Mouse (Mus musculus) kidney, embryonic 14.5 days (tissue): ENCODE data around the gene Pgap3. TPM values are rescaled to one million over a fixed set of nuclear protein-coding genes. Genes with fewer than 3 reads are reported as not detected.

Experiments used
- ATAC-seq: fragments of 200-750 bp; cut with Nextera tagmentation; 2 replicates; pipeline ENCODE4 v1.8.0; 2017; ENCODE audit warnings: moderate number of reproducible peaks, mild to moderate bottlenecking, moderate TSS enrichment, moderate library complexity; ENCODE audit not compliant: low FRiP score, low TSS enrichment
- H3K27ac ChIP-seq: fragments of 300-500 bp; sonication (generic); 2 replicates; pipeline ENCODE4 v1.5.1; 2014; ENCODE audit warnings: low read depth, mild to moderate bottlenecking, low read length, moderate library complexity, mixed read lengths
- H3K27me3 ChIP-seq: fragments of 300-500 bp; sonication (generic); 2 replicates; pipeline ENCODE4 v1.6.1; 2014; ENCODE audit warnings: mild to moderate bottlenecking, low read length; ENCODE audit not compliant: control insufficient read depth, insufficient read depth
- H3K36me3 ChIP-seq: fragments of 300-500 bp; sonication (generic); 2 replicates; pipeline ENCODE4 v1.6.1; 2014; ENCODE audit warnings: low read length, mixed read lengths; ENCODE audit not compliant: control insufficient read depth, insufficient read depth
- H3K4me1 ChIP-seq: fragments of 300-500 bp; sonication (generic); 2 replicates; pipeline ENCODE4 v1.6.1; 2014; ENCODE audit warnings: low read length, mixed read lengths; ENCODE audit not compliant: control insufficient read depth, insufficient read depth
- H3K4me2 ChIP-seq: fragments of 300-500 bp; sonication (generic); replicated peaks from 2 replicates; pipeline ENCODE4 v1.6.1; 2014; ENCODE audit warnings: low read depth, mild to moderate bottlenecking, low read length
- H3K4me3 ChIP-seq: fragments of 300-500 bp; sonication (generic); 2 replicates; pipeline ENCODE4 v1.5.1; 2014; ENCODE audit warnings: mild to moderate bottlenecking, low read length
- H3K9ac ChIP-seq: fragments of 300-500 bp; sonication (generic); 2 replicates; pipeline ENCODE4 v1.6.1; 2014; ENCODE audit warnings: low read depth, mild to moderate bottlenecking, low read length, moderate library complexity
- H3K9me3 ChIP-seq: fragments of 300-500 bp; sonication (generic); 2 replicates; pipeline ENCODE4 v1.6.1; 2016; ENCODE audit warnings: low read length; ENCODE audit not compliant: control insufficient read depth
- WGBS: fragments of 180-500 bp; shearing (Covaris S2); extraction: QIAGEN DNeasy Blood & Tissue Kit; methylation state at CpG from one replicate; pipeline ENCODE4 v1.1.7; 2014; 5-methylcytosine and 5-hydroxymethylcytosine counted together
- polyA plus RNA-seq: library from polyadenylated mRNA; unstranded; fragments of >200 nt; fragmentation: Nextera tagmentation; extraction: Ambion mirVana; gene quantifications from 2 replicates; pipeline ENCODE4 v1.2.1, GENCODE M21; 2014

Pgap3 gene
- polyA plus RNA-seq, 1 experiment from 2014 or later: 14.8 TPM

DNA sequence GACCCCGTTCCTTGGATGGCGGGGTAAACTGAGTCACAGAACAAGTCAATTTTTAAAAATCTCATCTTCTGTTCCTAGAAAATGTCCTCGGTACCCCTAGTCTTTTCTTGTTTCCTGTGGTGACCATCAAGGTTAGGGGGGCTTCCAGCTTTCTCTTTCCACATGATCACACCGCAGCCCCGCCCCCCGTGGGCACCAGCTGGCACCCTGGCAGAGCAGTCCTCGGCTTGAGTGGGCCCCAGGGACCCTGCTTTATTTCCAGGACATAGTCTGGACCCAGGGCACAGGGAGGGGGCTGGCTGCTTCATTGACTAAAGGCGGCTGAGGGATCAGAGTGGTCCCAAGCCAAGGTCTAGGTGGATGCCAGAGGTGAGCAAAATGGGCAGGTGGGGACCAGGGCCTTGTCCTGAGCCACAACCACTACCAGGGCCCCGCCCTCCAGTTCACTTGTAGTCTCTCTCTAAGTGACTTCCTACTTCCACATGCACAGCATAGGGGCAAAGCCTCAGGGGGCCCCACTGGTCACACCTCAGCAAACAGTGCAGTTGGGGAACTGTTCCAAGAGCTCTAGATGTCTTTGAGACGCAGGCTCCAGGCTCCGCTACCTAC, 60.5 kb downstream of the Pgap3 start:
- H3K36me3 ChIP-seq: no peaks in the 10 kb centered on the region
- peaks cover 22% of the 10 kb centered on the region; the same call in 1 of the 2 replicates for H3K4me1 ChIP-seq
- no peak; the same call in 1 of the 2 replicates for ATAC-seq
- H3K27ac ChIP-seq: no peak overlapping the region
- H3K27me3 ChIP-seq: peaks cover 78% of the 10 kb centered on the region
- peak overlapping the region; percentile 98; the same call in 1 of the 2 replicates for H3K4me2 ChIP-seq
- H3K9ac ChIP-seq: no peak overlapping the region
- H3K4me3 ChIP-seq: peak overlapping the region; percentile 55; the same call in 1 of the 2 replicates
- 6% methylated on average over 11 of the region's 11 CpGs for WGBS
- H3K9me3 ChIP-seq: no peaks in the 10 kb centered on the region

DNA sequence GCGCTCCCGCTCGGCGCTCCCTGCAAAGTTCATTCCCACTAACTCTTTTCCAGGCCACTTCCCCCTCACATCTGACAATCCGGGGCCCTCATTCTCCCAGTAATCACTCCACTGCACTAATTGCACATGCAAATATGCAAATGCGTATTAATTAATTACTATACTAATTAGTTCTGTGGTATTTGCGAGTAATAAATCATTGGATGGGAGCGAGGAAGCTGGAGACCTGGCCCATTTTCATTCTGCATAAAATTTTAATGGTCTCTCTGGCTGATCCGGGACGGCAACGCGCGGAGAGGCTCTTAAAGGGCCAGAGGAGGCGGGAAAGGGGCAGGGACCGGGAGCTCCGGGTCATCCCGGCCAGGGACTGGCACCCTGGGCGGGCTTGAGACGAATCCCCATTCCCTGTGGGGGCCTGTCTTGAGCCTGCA, 61.2 kb downstream of the Pgap3 start:
- Histone ChIP-seq H3K27me3 (peaks cover 85% of the 10 kb centered on the region), H3K36me3 (no peaks in the 10 kb centered on the region), H3K4me3 (peak overlapping the region; percentile 55), H3K4me1 (peaks cover 29% of the 10 kb centered on the region), H3K27ac (no peak overlapping the region), H3K9me3 (no peaks in the 10 kb centered on the region), H3K9ac (peak overlapping the region; percentile 52; the same call in 1 of the 2 replicates), H3K4me2 (peak overlapping the region; percentile 98)
- no peak for ATAC-seq
- WGBS: 1% methylated on average over 19 of the region's 19 CpGs

Other genes with a start within 250 kb of the Pgap3 start
- gene Med1, start 207.2 kb downstream of the Pgap3 start, polyA plus RNA-seq: 62.5 and 76.6 TPM in 2 replicates
- 16.1 and 18.3 TPM in 2 replicates for gene Cdk12, start 197.4 kb downstream of the Pgap3 start, polyA plus RNA-seq
- not detected in 2 replicates for gene Neurod2, start 70.8 kb downstream of the Pgap3 start, polyA plus RNA-seq
- 0.87 and 1.7 TPM in 2 replicates for gene Ppp1r1b, start 52.1 kb downstream of the Pgap3 start, polyA plus RNA-seq
- 34.9 and 42.0 TPM in 2 replicates for gene Stard3, start 42.1 kb downstream of the Pgap3 start, polyA plus RNA-seq
- 1.3 and 2.3 TPM in 2 replicates for gene Tcap, start 16.7 kb downstream of the Pgap3 start, polyA plus RNA-seq
- gene Pnmt, start 14.0 kb downstream of the Pgap3 start, polyA plus RNA-seq: 0.84 and 2.2 TPM in 2 replicates
- gene Erbb2, start 12.0 kb upstream of the Pgap3 start, polyA plus RNA-seq: 35.5 and 54.1 TPM in 2 replicates
- 83.8 and 101 TPM in 2 replicates for gene Mien1, start 38.5 kb upstream of the Pgap3 start, polyA plus RNA-seq
- 52.3 and 66.8 TPM in 2 replicates for gene Grb7, start 45.9 kb upstream of the Pgap3 start, polyA plus RNA-seq
- 0.26 and 0.73 TPM in 2 replicates for gene Ikzf3, start 145.5 kb upstream of the Pgap3 start, polyA plus RNA-seq
- gene Zpbp2, start 150.6 kb upstream of the Pgap3 start, polyA plus RNA-seq: 0.30 and 0.61 TPM in 2 replicates
- gene Ormdl3, start 186.9 kb upstream of the Pgap3 start, polyA plus RNA-seq: 7.1 and 26.6 TPM in 2 replicates
- not detected in 2 replicates for gene Lrrc3c, start 197.8 kb upstream of the Pgap3 start, polyA plus RNA-seq
- 0.60 and 1.2 TPM in 2 replicates for gene Gm12355, start 225.2 kb upstream of the Pgap3 start, polyA plus RNA-seq
- gene Gsdma3, start 225.9 kb upstream of the Pgap3 start, polyA plus RNA-seq: not detected in 2 replicates
- gene Gsdma2, start 246.3 kb upstream of the Pgap3 start, polyA plus RNA-seq: not detected in 2 replicates